Mouse (Mus musculus) adrenal gland, postnatal 10 days (tissue): ENCODE results near the gene Olfr437. TPM values are rescaled to one million over a fixed set of nuclear protein-coding genes. Genes with fewer than 3 reads are reported as not detected.
"Not testable (repeated sequence)": the region's sequence is repeated elsewhere in the genome, so short reads cannot be mapped to it uniquely, and the experiment has no call there.

Source experiments
- DNase-seq: peaks from one replicate; pipeline ENCODE4 v3.0.0; 2021; ENCODE audit warnings: mixed read lengths
- long read RNA-seq, 2 experiments: library from polyadenylated mRNA; stranded (forward); transcript quantifications; one replicate each; pipeline ENCODE4 v2.0.0; 2021
- total RNA-seq, 2 experiments: library from RNA; stranded (reverse); gene quantifications; 2 replicates each; pipeline ENCODE4 v1.2.3; 2021

Gene Olfr437
- not detected for total RNA-seq
- long read RNA-seq, experiment 1 = 0 reads
- long read RNA-seq, experiment 2 = 0 reads

- DNase-seq = no peak
Observed at GRCm38 (mm10) chr6:43162982-43163381, at the start of gene Olfr437. Olfr437 (plus strand) TSS chr6:43163282.

DNA sequence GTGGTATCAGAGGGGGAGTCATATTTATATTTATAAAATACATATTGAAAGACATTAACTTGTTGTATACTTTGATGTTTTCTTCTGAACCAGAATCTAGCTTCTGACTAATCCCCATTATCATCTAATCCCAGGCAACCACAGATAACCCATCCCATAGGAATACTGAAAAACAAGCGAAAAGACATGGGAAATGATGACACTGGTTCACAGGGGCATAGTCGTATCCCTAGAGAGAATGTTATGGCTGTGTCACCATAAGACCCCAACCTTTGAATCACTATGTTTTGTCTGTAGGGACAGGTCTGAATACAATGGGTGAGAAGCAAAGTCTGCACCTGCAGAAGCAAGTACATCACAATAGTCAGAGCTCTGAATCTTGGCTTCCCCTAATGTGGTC, 16.8 kb upstream of the Olfr437 start, which contains the start of gene Olfr237-ps1:
Olfr237-ps1 (plus strand) TSS at position 301 of the 400 bp plus-strand sequence.
- DNase-seq = not testable (repeated sequence)

GRCm38 (mm10) chr6:43159502-43159901, 3.6 kb upstream of the Olfr437 start:
- DNase-seq = no peak

GRCm38 (mm10) chr6:43167246-43167645, 4.2 kb downstream of the Olfr437 start:
- no peak for DNase-seq

DNA sequence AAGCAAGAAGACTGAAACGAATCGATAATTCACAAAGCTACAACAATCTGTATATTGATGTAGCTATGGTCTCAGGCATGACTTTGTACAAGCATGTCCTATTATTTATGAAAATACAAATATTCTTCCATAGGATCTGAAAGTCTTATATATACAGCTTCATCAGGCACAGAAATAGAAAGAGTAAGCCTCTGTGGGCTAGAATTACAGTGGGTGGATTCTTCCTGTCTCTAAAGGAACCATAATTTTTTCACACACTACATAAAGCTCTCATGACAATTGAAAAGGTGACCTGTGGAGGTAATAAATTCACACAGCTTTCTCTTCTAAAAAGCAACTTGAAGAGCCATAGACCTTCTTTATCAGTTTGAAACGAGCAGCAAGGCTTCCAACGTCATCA, 8.8 kb downstream of the Olfr437 start, which contains the start of gene Olfr13:
Olfr13 (plus strand) TSS at position 301 of the 400 bp plus-strand sequence.
- DNase-seq = no peak

GRCm38 (mm10) chr6:43178129-43178528, 15.0 kb downstream of the Olfr437 start:
- DNase-seq = no peak

- no peak for DNase-seq
Observed at GRCm38 (mm10) chr6:43178584-43179501, 15.8 kb downstream of the Olfr437 start.

DNA sequence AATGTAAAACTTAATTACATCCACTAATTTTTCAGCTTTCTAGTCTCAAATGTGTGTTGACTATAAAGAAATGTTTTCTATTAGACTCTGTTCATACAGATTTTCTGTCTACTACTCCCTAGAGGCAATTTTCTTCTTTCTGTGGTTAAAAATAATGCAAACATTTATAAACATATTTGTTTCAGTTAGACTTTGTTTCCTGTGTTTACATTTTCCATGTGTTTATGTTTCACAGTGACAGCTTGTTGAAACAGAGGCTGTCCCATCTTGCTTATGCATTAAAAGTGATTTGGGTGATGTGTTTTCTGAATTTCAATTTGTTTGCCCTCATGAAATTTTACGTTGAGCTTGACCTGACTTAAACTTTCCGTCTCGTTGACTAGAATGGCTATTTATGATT, 27.9 kb downstream of the Olfr437 start:
- DNase-seq = no peak

- no peak for DNase-seq
Observed at GRCm38 (mm10) chr6:43196781-43197180, 33.7 kb downstream of the Olfr437 start, which contains the start of gene Olfr435. Olfr435 (plus strand) TSS chr6:43197146.

GRCm38 (mm10) chr6:43198094-43198493, 35.0 kb downstream of the Olfr437 start:
- DNase-seq = no peak

- DNase-seq = no peak
Observed at GRCm38 (mm10) chr6:43202786-43203185, 39.7 kb downstream of the Olfr437 start.

DNA sequence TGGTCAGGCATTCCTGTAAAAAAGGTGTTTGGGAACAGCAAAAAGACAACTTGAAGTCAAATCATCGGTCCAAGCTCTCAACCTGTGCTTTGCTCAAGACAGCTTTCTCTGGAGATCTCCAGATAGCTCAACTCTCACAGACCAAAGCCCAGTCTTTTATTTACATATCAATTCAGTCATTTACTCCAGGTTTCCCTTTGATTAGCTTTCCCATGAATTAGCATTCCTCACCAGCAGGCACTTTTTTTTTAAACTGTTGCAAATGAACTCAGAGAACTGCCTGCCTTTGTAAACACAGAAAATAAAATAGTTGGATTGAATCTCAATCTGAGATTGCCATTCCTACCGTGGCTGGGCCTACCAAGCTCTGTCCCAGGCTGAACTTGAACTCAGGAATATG, 42.3 kb downstream of the Olfr437 start:
- no peak for DNase-seq

GRCm38 (mm10) chr6:43212873-43213272, 49.8 kb downstream of the Olfr437 start, which contains the start of gene Olfr434:
Olfr434 (plus strand) TSS chr6:43213021.
- DNase-seq = not testable (repeated sequence)

Other genes with a start within 250 kb of the Olfr437 start
- gene Olfr446, start 241.9 kb upstream of the Olfr437 start, total RNA-seq = not detected
- not detected for gene Olfr444, start 214.2 kb upstream of the Olfr437 start, total RNA-seq
- gene Olfr441, start 56.9 kb upstream of the Olfr437 start, total RNA-seq = not detected
- not detected for gene Olfr237-ps1, start 16.7 kb upstream of the Olfr437 start, total RNA-seq
- gene Olfr13, start 8.9 kb downstream of the Olfr437 start, total RNA-seq = not detected
- not detected for gene Olfr435, start 33.9 kb downstream of the Olfr437 start, total RNA-seq
- not detected for gene Olfr434, start 49.7 kb downstream of the Olfr437 start, total RNA-seq
- not detected for gene Olfr47, start 68.2 kb downstream of the Olfr437 start, total RNA-seq
- 10 to 100 TPM; 11.6 to 15.4 TPM for gene Arhgef5, start 102.3 kb downstream of the Olfr437 start, total RNA-seq
- not detected for gene Nobox, start 146.3 kb downstream of the Olfr437 start, total RNA-seq